Mouse (Mus musculus) gastrocnemius, adult 18-20 months (tissue): ENCODE results near the gene Slc25a14. TPM values are rescaled to one million over a fixed set of nuclear protein-coding genes. Genes with fewer than 3 reads are reported as not detected.

ENCODE experiments used
- microRNA-seq: library from miRNA; unstranded; fragments of <30 nt; microRNA quantifications from one replicate; pipeline ENCODE4 v1.2.0, GENCODE M21; 2021
- total RNA-seq, 2 experiments: library from RNA; stranded (reverse); gene quantifications; 2 replicates each; pipeline ENCODE4 v1.2.3; 2021

Slc25a14 gene
- total RNA-seq, 2 experiments from 2014 or later, result 1.9 to 2.3 TPM

Small RNA genes lying within 50 kb of the gene (microRNA-seq; reads per million reads assigned to microRNA genes)
- gene Gm27828, result not detected

Other genes with a start within 250 kb of the Slc25a14 start
- 1 to 10 TPM; 1.6 to 2.3 TPM for gene Elf4, start 160.3 kb upstream of the Slc25a14 start, total RNA-seq
- gene Aifm1, start 109.8 kb upstream of the Slc25a14 start, total RNA-seq, result 10 to 100 TPM; 40.7 to 41.6 TPM
- not detected for gene Rab33a, start 104.1 kb upstream of the Slc25a14 start, total RNA-seq
- 1 to 10 TPM; 4.6 TPM for gene Zfp280c, start 28.9 kb upstream of the Slc25a14 start, total RNA-seq
- not detected for gene Gpr119, start 51.1 kb downstream of the Slc25a14 start, total RNA-seq
- 1 to 10 TPM; 1.7 to 2.0 TPM for gene Rbmx2, start 71.6 kb downstream of the Slc25a14 start, total RNA-seq